Mouse (Mus musculus): ENCODE data around the gene Tspan5.

DNA sequence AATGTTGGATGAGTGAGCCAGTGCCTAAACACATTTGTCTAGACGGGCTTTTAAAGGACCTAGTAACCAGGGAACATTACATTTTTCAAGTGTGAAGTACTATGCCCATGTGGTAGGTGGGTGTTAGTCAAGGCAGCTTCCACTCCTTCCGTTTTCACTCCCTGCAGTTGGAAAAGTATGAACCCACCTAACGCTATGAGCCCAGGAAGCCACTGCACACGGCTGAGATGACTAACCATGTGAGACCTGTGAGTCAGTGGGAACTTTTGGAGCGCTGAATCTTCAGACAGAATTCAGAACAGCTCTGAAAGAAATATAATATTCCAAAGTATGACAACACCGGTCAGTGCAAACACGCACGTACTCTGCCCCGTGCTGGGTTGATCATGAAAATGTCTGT lies 207.1 kb downstream of the Tspan5 start:
- TF ChIP-seq FLI1 (IDR thresholded peaks at IDR 0.05; ENCODE audit: low read length): no peak
- no peak for TF ChIP-seq GATA1 (IDR thresholded peaks at IDR 0.05; ENCODE audit: borderline replicate concordance, low read length)

Measured in megakaryocyte, embryonic 14.5 days (primary cell).